Mouse (Mus musculus): ENCODE results near the gene Pacrg. TPM values are rescaled to one million over a fixed set of nuclear protein-coding genes. Genes with fewer than 3 reads are reported as not detected.

Pacrg gene
- polyA plus RNA-seq, 1 experiment from 2014 or later: 1.1 TPM

GRCm38 (mm10) chr17:10372001-10372785, 467.9 kb downstream of the Pacrg start:
- no peaks in the 10 kb centered on the region for H3K36me3 ChIP-seq (ENCODE audit: control insufficient read depth, insufficient read depth)
- H3K4me3 ChIP-seq (ENCODE audit: low read length): no peak overlapping the region
- WGBS: 50% methylated on average over 18 of the region's 18 CpGs
- no peak overlapping the region for H3K4me2 ChIP-seq (ENCODE audit: low read depth, low read length)
- peaks cover 57% of the 10 kb centered on the region for H3K4me1 ChIP-seq (ENCODE audit: control insufficient read depth, insufficient read depth, low read length)
- peak overlapping the region; percentile 10; the same call in 1 of the 2 replicates for H3K9ac ChIP-seq (ENCODE audit: low read length)
- peak overlapping the region; percentile 95 for H3K27ac ChIP-seq (ENCODE audit: low read length)
- no peaks in the 10 kb centered on the region for H3K27me3 ChIP-seq (ENCODE audit: control insufficient read depth, insufficient read depth, low read length)
- ATAC-seq (replicated peaks; ENCODE audit: extremely low read depth, insufficient read depth, low FRiP score): no peak
- H3K9me3 ChIP-seq (replicated peaks; ENCODE audit: control insufficient read depth, low read length): no peaks in the 10 kb centered on the region

- Histone ChIP-seq H3K4me1 (ENCODE audit: control insufficient read depth, insufficient read depth, low read length) (peaks cover 61% of the 10 kb centered on the region), H3K27ac (ENCODE audit: low read length) (peak overlapping the region; percentile 95), H3K9me3 (replicated peaks; ENCODE audit: control insufficient read depth, low read length) (no peaks in the 10 kb centered on the region), H3K4me3 (ENCODE audit: low read length) (no peak overlapping the region), H3K4me2 (ENCODE audit: low read depth, low read length) (no peak overlapping the region), H3K27me3 (ENCODE audit: control insufficient read depth, insufficient read depth, low read length) (no peaks in the 10 kb centered on the region), H3K36me3 (ENCODE audit: control insufficient read depth, insufficient read depth) (no peaks in the 10 kb centered on the region), H3K9ac (ENCODE audit: low read length) (no peak overlapping the region)
- 62% methylated on average over 8 of the region's 8 CpGs for WGBS
- no peak for ATAC-seq (replicated peaks; ENCODE audit: extremely low read depth, insufficient read depth, low FRiP score)
Observed at GRCm38 (mm10) chr17:10371472-10371871, 468.6 kb downstream of the Pacrg start.

- Histone ChIP-seq H3K4me3 (ENCODE audit: low read length) (no peak overlapping the region), H3K36me3 (ENCODE audit: control insufficient read depth, insufficient read depth) (no peaks in the 10 kb centered on the region), H3K4me2 (ENCODE audit: low read depth, low read length) (peak overlapping the region; percentile 36; the same call in 1 of the 2 replicates), H3K9me3 (replicated peaks; ENCODE audit: control insufficient read depth, low read length) (no peaks in the 10 kb centered on the region), H3K27me3 (ENCODE audit: control insufficient read depth, insufficient read depth, low read length) (no peaks in the 10 kb centered on the region), H3K27ac (ENCODE audit: low read length) (peak overlapping the region; percentile 95), H3K9ac (ENCODE audit: low read length) (peak overlapping the region; percentile 61), H3K4me1 (ENCODE audit: control insufficient read depth, insufficient read depth, low read length) (peaks cover 64% of the 10 kb centered on the region)
- 18% methylated on average over 8 of the region's 8 CpGs for WGBS
- peak; percentile 20 for ATAC-seq (replicated peaks; ENCODE audit: extremely low read depth, insufficient read depth, low FRiP score)
Observed at GRCm38 (mm10) chr17:10370660-10371130, 469.4 kb downstream of the Pacrg start.

GRCm38 (mm10) chr17:10369961-10370659, 470.0 kb downstream of the Pacrg start:
- H3K9ac ChIP-seq (ENCODE audit: low read length): peak overlapping the region; percentile 61
- H3K4me2 ChIP-seq (ENCODE audit: low read depth, low read length): peak overlapping the region; percentile 36; the same call in 1 of the 2 replicates
- peak; percentile 15; the same call in 1 of the 2 replicates for ATAC-seq (replicated peaks; ENCODE audit: extremely low read depth, insufficient read depth, low FRiP score)

GRCm38 (mm10) chr17:10367044-10367443, 473.1 kb downstream of the Pacrg start:
- Histone ChIP-seq H3K9me3 (replicated peaks; ENCODE audit: control insufficient read depth, low read length) (no peaks in the 10 kb centered on the region), H3K27me3 (ENCODE audit: control insufficient read depth, insufficient read depth, low read length) (no peaks in the 10 kb centered on the region), H3K36me3 (ENCODE audit: control insufficient read depth, insufficient read depth) (no peaks in the 10 kb centered on the region), H3K4me2 (ENCODE audit: low read depth, low read length) (no peak overlapping the region), H3K27ac (ENCODE audit: low read length) (no peak overlapping the region), H3K4me3 (ENCODE audit: low read length) (no peak overlapping the region), H3K4me1 (ENCODE audit: control insufficient read depth, insufficient read depth, low read length) (peaks cover 47% of the 10 kb centered on the region), H3K9ac (ENCODE audit: low read length) (no peak overlapping the region)
- 57% methylated on average over 5 of the region's 5 CpGs for WGBS
- ATAC-seq (replicated peaks; ENCODE audit: extremely low read depth, insufficient read depth, low FRiP score): no peak; the same call in 1 of the 2 replicates

More at GRCm38 (mm10) chr17:10369961-10370659, 470.0 kb downstream of the Pacrg start:
- peaks cover 66% of the 10 kb centered on the region for H3K4me1 ChIP-seq (ENCODE audit: control insufficient read depth, insufficient read depth, low read length)
- no peaks in the 10 kb centered on the region for H3K9me3 ChIP-seq (replicated peaks; ENCODE audit: control insufficient read depth, low read length)
- H3K4me3 ChIP-seq (ENCODE audit: low read length): no peak overlapping the region
- H3K27me3 ChIP-seq (ENCODE audit: control insufficient read depth, insufficient read depth, low read length): no peaks in the 10 kb centered on the region
- 70% methylated on average over 13 of the region's 13 CpGs for WGBS
- H3K36me3 ChIP-seq (ENCODE audit: control insufficient read depth, insufficient read depth): no peaks in the 10 kb centered on the region
- H3K27ac ChIP-seq (ENCODE audit: low read length): peak overlapping the region; percentile 95

- H3K27me3 ChIP-seq (ENCODE audit: control insufficient read depth, insufficient read depth, low read length): no peaks in the 10 kb centered on the region
- no peak overlapping the region for H3K9ac ChIP-seq (ENCODE audit: low read length)
- no peak overlapping the region for H3K4me3 ChIP-seq (ENCODE audit: low read length)
- 56% methylated on average over 4 of the region's 4 CpGs for WGBS
- no peaks in the 10 kb centered on the region for H3K36me3 ChIP-seq (ENCODE audit: control insufficient read depth, insufficient read depth)
- ATAC-seq (replicated peaks; ENCODE audit: extremely low read depth, insufficient read depth, low FRiP score): no peak
- H3K27ac ChIP-seq (ENCODE audit: low read length): peak overlapping the region; percentile 32; the same call in 1 of the 2 replicates
- peaks cover 48% of the 10 kb centered on the region for H3K4me1 ChIP-seq (ENCODE audit: control insufficient read depth, insufficient read depth, low read length)
- H3K9me3 ChIP-seq (replicated peaks; ENCODE audit: control insufficient read depth, low read length): no peaks in the 10 kb centered on the region
- no peak overlapping the region for H3K4me2 ChIP-seq (ENCODE audit: low read depth, low read length)
Observed at GRCm38 (mm10) chr17:10366577-10366976, 473.5 kb downstream of the Pacrg start.

GRCm38 (mm10) chr17:10365501-10366482, 474.3 kb downstream of the Pacrg start:
- Histone ChIP-seq H3K27ac (ENCODE audit: low read length) (peak overlapping the region; percentile 19), H3K36me3 (ENCODE audit: control insufficient read depth, insufficient read depth) (no peaks in the 10 kb centered on the region), H3K4me1 (ENCODE audit: control insufficient read depth, insufficient read depth, low read length) (peaks cover 44% of the 10 kb centered on the region), H3K4me3 (ENCODE audit: low read length) (no peak overlapping the region), H3K4me2 (ENCODE audit: low read depth, low read length) (no peak overlapping the region), H3K9ac (ENCODE audit: low read length) (no peak overlapping the region), H3K9me3 (replicated peaks; ENCODE audit: control insufficient read depth, low read length) (no peaks in the 10 kb centered on the region), H3K27me3 (ENCODE audit: control insufficient read depth, insufficient read depth, low read length) (no peaks in the 10 kb centered on the region)
- ATAC-seq (replicated peaks; ENCODE audit: extremely low read depth, insufficient read depth, low FRiP score): no peak
- WGBS: 71% methylated on average over 13 of the region's 13 CpGs

GRCm38 (mm10) chr17:10363151-10363550, 477.0 kb downstream of the Pacrg start:
- WGBS: 78% methylated on average over 3 of the region's 3 CpGs
- H3K27ac ChIP-seq (ENCODE audit: low read length): peak overlapping the region; percentile 25; the same call in 1 of the 2 replicates
- H3K36me3 ChIP-seq (ENCODE audit: control insufficient read depth, insufficient read depth): no peaks in the 10 kb centered on the region

More at GRCm38 (mm10) chr17:10363151-10363550, 477.0 kb downstream of the Pacrg start:
- no peak for ATAC-seq (replicated peaks; ENCODE audit: extremely low read depth, insufficient read depth, low FRiP score)
- no peaks in the 10 kb centered on the region for H3K27me3 ChIP-seq (ENCODE audit: control insufficient read depth, insufficient read depth, low read length)
- H3K4me2 ChIP-seq (ENCODE audit: low read depth, low read length): no peak overlapping the region
- H3K9me3 ChIP-seq (replicated peaks; ENCODE audit: control insufficient read depth, low read length): no peaks in the 10 kb centered on the region
- H3K4me1 ChIP-seq (ENCODE audit: control insufficient read depth, insufficient read depth, low read length): peaks cover 41% of the 10 kb centered on the region
- H3K4me3 ChIP-seq (ENCODE audit: low read length): no peak overlapping the region
- H3K9ac ChIP-seq (ENCODE audit: low read length): no peak overlapping the region
